Mouse (Mus musculus): ENCODE measurements around the gene Gskip.

Gskip gene

DNA sequence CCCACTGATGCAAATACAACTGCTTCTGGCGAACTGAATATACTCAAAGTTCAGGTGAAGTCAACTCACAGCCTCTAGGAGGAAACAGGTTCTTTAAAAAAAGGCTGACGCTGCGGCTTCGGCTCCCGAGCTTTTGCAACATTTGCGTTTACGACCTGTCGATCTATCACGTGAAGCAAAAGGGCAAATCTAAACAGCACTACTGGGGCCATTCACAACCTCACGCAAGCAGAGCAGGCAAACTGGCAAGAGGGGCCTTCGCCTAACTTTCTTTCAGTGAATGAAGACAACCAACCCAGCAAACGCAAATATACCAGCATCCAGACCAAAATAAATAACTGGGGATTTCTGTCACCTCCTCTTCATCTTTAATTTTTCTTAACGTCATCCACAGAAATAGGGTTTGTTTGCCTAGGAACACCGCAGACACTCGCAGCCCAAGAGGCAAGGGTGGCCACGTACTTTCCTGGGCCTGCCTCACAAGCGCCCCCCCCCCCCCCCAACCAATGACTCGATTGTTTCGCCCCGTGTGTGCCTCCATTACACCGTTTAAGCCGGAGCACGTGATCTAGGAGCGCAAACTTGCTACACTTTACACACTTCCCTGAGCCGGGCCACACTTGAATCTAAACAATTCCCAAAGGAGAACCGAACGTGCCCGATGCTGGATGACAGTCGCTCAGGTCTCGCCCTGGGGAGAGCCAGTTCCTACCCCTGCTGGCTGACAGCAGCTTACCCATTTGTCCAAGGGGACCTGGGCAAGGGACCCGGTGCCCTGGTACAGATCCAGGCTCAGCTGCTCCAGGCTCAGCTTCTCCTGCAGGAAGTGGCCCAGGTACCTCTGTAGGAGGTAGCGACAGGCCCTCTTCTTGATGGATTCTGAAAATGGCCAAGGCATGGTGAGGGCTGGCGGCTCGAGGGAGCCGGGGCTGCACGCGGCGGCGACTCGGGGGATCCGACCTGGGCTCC is at the start of gene Gskip:
Gskip (plus strand) TSS at position 897 of the 969 bp plus-strand sequence.
- DNase-seq (ENCODE audit: low spot score in 2 of 2): no peak

DNA sequence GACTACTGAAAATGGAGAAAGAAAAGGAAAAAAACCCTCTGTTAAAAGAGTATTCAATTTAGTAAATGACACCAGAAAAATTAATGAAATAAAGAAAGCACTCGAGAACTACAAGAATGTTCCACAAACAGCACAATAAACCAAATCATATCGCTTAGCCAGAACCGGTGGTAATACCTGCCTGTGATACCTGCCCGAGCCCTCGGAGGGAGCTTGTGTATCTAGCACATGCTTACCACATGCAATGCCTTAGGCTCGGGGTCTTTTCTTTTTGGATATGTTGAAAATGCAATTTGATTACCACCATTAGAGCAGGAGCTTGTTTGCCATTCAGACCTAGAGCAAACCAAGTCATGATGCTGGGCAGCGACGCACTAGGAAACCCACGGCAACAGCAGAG is 48.1 kb upstream of the Gskip start:
- DNase-seq (ENCODE audit: low spot score in 2 of 2): no peak

DNA sequence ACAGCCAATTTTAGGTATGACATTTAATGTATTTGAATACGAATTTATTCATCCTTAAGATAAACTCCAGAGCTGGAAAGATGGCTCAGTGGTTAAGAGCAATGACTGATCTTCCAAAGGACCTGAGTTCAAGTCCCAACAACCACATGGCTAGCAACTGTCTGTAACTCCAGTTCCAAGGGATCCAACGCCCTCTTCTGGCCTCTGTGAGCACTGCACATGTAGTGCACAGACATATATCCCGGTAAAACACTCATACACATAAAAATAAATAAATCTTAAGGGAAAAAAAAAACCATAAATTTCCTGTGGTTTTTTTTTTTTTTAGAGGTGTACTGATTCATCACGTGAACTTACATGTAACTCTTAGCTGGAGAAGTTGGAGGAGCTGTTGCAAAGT is 47.1 kb upstream of the Gskip start:
- DNase-seq (ENCODE audit: low spot score in 2 of 2): no peak

DNA sequence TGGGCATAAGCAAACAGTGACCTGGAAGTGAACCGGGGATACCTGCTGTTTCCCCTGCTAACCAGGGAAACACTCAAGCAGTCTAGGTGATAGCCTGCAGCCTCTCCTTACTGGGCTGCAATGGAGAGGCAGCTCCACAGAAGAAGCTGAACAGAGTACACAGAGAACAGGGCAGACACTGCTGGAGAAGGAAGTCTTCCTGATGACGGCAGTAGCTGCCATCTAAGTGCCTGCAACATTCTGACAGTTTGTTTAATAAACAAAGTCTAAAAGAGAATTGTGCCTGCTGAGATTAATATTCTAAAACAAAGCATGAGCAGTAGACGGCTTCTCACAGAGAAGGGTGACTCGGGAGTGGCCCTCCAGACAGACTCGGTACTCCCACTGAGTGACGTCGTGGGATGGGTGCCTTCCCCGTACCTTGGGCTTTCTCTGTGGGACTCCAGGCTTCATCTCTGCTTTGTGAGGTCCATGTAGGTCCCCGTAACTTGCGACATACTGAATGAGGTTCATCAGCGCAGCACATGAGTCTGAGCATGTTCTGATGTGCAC is 41.8 kb upstream of the Gskip start:
- DNase-seq (ENCODE audit: low spot score in 2 of 2): no peak

DNA sequence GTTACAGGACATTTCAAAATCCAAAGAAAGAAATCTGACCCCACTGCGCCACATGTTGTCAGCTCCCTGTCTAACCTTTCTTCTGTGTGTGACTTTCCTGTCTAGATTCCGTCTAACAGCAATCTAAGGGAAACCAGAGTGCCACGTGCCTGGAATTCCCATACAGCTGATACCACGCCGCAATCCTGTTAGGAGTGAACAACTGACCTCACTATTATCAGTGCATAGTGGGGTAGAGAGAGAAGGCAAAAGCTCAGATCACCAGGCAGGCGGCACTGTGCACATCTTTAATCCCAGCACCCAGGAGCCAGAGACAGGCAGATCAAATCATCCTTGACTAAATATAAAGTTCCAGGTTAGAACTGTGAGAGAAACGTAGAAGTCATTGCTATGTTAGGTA is 28.8 kb upstream of the Gskip start:
- DNase-seq (ENCODE audit: low spot score in 2 of 2): no peak

DNA sequence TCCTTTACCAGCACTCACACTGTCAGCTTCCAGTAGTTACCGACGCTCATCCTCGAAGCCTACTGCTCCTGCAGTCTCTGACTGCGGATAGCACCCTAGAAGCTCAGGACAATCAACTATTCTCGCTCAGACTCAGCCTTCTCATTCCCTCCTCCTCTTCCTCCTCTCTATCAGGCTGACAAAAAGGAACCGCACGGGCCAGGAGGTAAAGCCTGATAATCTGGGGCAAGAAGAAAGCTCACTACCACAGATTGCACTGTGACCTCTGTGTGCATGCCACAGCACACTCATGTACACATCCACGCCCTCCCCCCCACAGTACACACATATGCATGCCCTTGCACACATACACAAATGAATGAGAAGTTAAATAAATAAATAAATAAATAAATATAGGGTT is 8.4 kb upstream of the Gskip start:
- DNase-seq (ENCODE audit: low spot score in 2 of 2): no peak

DNA sequence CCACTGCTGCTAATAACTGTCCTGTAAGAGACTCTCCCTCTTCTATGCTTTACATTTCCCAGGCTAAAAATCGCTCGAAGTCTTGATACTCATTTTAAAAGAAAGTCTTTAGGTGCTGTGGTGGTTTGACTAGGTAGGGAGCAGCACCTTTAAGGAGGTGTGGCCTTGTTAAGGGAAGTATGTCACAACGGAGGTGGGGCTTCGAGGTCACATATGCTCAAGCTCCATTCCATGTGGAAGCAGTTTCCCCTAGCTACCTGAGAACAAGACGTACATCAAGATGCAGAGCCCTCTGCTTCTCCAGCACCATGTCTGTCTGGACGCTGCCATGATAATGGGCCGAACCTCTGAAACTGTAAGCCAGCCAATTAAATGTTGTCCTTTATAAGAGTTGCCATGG is 6.4 kb upstream of the Gskip start:
- DNase-seq (ENCODE audit: low spot score in 2 of 2): no peak

DNA sequence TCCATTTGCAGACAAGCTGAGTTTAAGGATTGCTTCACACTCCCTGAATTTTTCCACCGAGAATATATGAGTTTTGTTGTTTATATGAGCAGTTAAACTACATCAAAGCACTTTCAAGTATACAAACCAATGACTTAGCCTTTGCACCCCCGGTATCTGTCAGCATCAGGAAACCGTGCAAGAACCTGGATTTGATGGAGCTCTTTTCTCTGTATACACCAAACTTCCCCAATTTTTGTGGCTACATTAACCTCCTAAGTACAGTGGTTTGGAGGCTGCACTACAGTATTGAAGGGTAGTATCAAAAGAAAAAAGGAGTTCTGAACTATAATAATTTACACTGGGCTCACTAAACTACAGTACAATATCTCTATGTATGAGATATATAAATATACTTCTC is 5.9 kb upstream of the Gskip start:
- DNase-seq (ENCODE audit: low spot score in 2 of 2): no peak

DNA sequence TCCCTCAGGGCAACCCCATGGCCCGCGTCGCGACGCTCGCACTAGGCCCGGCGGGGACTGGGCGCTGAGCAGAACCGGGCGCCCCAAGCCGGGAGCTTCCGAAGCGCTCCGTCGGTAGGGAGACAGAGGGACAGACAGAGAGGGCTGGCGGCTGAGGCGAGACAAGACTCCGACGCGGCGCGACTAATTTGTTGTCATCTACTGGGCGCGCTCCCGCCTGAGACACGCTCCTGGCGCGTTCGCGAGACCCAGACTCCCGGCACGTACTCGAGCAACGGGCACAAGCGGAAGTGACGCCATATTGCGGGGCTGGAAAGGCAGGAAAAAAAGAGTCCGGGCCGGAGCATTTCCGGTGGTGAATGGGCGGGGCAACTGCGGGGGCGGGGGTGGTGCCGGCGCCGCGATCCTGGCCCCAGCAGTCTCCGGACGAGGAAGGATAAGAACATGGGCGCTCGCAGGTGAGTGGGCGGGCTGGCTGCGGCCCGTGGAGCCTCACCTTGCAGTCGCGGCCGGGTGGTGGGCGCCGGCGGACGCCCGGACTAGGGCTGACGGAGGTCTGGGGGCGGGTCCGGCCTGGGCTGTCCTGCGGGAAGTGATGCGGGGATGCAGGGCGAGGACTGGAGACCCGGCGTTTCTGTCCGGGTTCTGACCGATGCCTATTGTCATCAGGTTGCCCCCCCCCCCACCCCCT is 517 bp downstream of the Gskip start, which contains the start of gene Atg2b:
Atg2b (minus strand) TSS at position 211 of the 691 bp plus-strand sequence.
- DNase-seq (ENCODE audit: low spot score in 2 of 2): peak; percentile 90 to 97

DNA sequence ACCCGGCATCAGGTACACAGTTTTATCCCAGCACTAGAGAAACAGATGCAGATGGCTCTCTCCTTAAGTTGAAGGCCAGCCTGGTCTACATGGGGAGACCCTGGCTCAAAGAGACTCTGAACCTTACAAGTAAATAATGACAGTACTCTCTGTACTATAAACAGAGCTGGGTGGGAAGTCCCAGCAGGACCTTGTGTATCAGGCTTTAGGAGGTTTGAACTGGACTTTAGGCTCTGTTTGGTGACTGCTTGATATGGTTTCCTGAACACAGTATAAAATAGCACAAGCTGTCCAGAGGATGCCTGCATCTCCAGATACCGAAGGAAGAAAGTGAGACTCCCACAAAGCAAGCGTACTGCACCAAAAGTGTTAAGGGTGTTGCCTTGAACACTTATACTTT is 2.2 kb downstream of the Gskip start:
- no peak for DNase-seq (ENCODE audit: low spot score in 2 of 2)

DNA sequence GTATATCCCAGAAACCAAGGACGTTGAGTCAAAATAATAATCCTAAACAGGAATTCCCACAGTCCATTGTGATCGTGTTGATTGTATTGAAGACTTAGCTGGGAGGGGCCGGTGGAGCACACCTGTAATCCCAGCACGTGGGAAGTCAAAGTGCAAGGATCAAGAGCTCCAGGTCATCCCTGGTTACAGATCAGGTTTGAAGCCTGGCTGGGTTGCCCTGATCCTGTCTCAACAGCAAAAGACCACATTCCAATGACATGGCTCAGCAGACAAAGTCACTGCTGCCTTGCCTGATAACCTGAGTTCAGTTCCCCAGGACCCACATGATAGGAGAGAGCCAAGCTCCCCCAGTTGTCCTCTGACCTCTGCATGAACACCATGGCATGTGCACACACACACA is 2.8 kb downstream of the Gskip start:
- DNase-seq (ENCODE audit: low spot score in 2 of 2): no peak

DNA sequence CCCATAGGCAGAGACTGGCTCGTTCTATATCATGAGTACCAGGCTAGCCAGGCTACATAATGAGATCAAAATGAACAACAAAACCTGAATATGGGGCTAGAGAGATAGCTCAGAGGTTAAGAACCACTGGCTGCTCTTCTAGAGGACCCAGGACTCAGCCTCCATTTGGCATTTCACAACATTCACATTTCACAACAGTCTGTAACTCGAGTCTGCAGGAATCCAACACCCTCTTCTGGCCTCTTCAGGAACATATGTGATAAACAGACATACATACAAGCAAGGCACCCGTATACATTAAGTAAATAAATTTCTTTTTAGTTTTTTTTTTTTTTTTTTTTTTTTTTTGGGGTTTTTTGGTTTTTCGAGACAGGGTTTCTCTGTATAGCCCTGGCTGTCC is 3.9 kb downstream of the Gskip start:
- DNase-seq (ENCODE audit: low spot score in 2 of 2): no peak

DNA sequence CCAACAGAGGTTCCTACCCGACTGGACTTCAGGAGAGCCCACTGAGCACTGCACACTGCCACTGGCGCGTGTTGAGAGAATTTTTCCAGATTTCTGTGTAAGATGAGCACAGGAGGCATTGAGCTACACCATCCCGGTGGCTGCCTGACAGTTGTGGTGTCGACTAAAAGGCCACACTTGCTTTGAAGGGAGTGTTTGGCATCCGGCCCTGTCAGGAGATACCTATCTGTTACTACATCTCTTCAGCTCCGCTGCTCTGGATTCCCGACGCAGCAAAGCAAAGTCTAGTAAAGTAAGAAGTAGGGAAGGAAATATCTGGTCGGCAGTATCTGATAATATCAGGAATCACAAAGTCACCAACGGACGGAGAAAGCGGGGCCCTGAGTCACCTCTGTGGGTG is 4.8 kb downstream of the Gskip start:
- no peak for DNase-seq (ENCODE audit: low spot score in 2 of 2)

DNA sequence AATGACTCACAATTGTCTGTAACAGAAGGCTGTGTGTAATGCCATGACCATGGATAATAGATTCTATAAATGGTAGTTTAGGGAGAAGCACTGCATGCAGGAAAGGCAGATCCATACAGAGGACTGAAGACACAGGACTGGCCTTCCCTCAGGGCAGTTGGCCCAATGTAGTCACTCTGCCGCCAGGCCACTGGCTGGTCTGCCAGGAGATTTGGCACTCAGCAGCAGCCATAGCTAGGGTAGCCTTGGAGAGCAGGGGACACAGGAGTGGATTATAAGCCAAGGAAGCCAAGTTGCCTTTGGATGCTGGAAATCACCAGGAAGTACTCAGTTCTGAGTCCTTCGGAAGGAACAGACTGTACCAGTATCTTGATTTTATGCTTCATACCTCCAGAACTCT is 9.4 kb downstream of the Gskip start:
- no peak for DNase-seq (ENCODE audit: low spot score in 2 of 2)

DNA sequence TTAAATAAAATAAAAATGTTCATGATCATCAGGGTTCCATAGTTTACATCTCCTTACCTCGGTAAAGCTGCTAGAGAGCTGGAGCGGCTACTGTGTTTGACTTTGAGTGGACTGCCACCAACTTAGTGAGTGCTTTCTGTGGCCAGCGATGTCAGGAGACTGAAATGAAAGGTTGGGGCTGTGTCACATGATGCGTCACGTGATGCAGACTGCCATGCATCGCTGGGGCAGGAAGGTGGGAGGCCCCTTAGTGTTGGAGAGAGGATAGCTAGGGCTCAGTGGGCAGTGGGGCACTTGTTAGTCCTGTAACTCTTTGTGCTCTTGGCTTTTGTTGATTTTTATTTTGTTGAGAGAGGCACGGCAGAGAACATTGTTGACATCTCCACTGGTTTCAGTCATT is 11.2 kb downstream of the Gskip start:
- no peak for DNase-seq (ENCODE audit: low spot score in 2 of 2)

DNA sequence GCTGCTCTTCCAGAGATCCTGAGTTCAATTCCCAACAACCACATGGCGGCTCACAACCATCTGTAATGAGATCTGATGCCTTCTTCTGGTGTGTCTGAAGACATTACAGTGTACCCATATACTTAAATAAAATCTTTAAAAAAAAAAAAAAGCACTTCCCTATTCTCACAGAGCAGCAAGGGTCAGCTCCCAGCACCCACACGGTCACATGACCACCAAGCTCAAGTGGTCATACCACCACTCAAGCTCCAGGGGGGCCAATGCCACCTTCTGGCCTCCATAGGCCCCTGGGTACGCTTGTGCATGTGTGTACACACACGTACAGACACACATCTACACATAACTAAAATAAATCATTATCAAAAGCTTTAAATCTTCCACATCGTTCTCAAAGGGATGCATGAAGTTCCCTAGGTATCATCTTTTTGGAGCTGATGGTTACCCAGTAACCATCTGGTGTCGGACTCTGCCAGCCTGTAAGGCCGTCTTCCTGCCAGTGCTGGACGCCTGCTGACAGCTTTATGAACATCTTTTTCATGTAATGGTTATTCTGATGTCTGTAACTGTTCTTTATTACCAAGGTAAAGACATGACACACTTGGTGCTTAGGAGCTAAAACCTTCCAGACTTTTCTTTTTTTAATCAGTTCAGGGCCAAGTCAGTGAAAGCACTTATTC is 12.6 kb downstream of the Gskip start:
- DNase-seq (ENCODE audit: low spot score in 2 of 2): no peak

DNA sequence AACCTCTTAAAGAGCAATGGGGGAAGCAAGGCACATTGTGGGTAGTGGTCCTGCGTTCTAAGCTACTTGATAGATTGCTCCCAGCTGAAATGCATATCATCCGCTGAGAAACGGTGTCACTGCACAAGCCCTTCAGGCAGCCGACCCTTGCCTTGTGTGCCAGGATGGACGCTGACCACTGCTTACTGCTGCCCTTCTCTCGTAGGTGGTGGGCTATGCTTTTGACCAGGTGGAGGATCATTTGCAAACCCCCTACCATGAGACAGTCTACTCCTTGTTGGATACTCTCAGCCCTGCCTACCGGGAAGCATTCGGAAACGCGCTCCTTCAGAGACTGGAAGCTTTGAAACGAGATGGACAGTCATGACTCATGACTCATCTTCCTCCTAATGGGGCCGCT is 15.8 kb downstream of the Gskip start:
- no peak for DNase-seq (ENCODE audit: low spot score in 2 of 2)

DNA sequence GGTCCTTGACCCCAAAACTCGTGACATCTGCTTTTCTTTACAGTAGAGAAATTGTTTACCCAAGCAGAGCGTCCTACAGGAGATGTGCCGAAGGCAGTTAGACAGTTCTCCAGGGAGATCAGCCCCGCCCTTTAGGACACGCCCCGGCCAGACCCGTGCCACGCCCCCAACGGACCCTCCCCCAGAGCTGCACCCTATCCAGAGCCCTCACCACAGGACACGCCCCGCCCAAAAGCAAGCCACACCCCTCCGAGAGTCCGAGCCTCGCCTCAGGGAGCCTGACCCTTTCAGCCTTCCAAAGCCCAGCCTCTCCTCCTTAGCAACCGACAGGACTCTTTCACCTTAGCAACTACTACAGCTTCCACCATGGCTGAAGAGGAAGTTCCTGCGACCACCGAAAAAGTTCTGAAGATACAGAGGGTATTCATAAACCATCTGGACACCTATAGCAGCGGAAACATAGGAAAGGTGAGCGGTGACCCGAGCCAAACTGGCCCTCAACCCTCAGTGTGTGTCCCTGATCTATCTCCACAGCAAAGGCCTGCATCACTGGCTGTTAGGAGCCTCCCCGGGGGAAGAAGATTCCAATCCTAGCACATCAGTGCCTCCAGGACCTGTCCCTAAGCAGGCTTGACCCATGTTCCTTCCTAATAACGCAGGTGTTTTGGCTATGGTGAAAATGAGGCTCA is 21.3 kb downstream of the Gskip start, which contains the start of gene Ak7:
Ak7 (plus strand) TSS at position 178 of the 689 bp plus-strand sequence.
- peak; percentile 77 to 85 for DNase-seq (ENCODE audit: low spot score in 2 of 2)

DNA sequence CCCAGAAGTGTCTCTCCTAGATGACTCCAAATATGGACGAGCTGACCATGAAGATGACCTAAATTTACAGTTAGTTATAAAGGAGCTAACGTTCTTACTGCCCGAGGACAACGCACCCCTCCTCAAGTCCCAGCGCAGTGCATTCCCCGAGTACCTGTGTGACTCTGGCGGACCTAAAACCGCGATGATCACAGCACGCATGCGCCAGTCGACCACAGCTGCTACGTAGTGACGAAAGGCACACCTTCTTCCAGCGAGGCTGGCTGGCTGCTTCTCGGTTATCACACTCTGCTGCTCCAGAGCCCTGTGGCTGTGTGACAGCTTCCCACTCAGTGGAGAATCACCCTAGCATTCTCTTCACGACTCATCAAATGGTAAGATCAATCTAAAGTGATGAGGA is 34.0 kb downstream of the Gskip start:
- no peak for DNase-seq (ENCODE audit: low spot score in 2 of 2)

DNA sequence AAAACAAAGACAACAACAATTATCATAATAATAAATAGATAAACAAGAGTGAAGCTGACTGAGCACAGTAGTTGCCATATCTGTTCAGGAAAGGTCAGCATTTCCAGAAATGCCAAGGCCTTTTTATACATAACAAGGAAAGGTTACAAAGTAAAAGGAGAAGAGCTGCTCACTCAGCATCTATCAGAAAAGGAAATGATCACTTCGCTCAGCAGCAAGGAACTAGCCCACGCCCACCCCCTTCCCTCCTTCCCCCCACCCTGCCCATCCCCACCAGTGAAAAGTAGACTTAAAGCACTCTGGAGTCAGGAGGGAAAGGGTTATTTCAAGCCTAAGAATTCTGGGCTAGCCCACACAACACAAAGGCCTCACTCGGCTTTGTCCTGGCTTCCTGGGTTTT is 35.6 kb downstream of the Gskip start:
- no peak for DNase-seq (ENCODE audit: low spot score in 2 of 2)

DNA sequence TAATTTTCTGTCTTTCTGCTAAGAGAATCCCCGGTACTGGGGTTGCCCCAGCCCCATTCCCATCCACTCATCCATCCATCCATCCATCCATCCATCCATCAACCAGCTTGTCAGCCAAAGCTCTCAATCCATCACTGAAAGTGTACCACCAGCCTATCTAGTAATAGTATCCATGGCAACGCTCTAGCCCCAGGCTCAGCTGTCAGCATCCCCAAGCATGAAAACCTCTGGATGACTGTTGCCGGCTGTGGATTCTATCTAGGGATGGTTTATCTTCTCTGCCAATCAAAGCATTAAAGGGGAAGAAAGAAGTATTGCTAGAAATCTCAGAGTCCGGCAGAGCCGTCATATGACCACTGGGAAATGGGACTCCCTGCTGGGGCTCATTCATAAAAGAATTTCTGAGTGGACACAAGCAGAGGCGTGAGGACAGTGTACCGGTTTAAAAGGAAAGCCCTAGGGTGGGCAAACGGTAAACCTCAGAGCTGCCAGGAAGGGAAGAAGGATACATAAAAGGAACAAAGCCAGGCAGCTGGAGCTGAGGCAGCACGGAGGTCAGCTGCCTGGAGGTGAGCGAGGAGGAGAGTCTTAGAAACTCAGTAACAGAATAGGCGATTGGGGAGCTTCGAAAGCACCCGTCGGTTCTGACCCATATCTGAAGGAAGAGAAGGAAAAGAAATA is 37.0 kb downstream of the Gskip start:
- DNase-seq (ENCODE audit: low spot score in 2 of 2): no peak
